Mouse (Mus musculus) embryonic facial prominence, embryonic 14.5 days (tissue): ENCODE measurements around the gene Kcnab1. TPM values are rescaled to one million over a fixed set of nuclear protein-coding genes. Genes with fewer than 3 reads are reported as not detected.

ENCODE experiments used
- ATAC-seq: fragments of 200-750 bp; cut with Nextera tagmentation; 2 replicates; pipeline ENCODE4 v1.8.0; 2017; ENCODE audit warnings: low read depth, moderate number of reproducible peaks, moderate TSS enrichment
- DNase-seq: peaks from one replicate; pipeline ENCODE4 v3.0.0-alpha.2; 2015; ENCODE audit warnings: low spot score
- H3K27ac ChIP-seq: fragments of 300-500 bp; sonication (generic); replicated peaks from 2 replicates; pipeline ENCODE4 v1.5.1; 2014; ENCODE audit warnings: low read depth, mild to moderate bottlenecking, low read length, moderate library complexity
- H3K27me3 ChIP-seq: fragments of 300-500 bp; sonication (generic); replicated peaks from 2 replicates; pipeline ENCODE4 v1.6.1; 2014; ENCODE audit warnings: low read length; ENCODE audit not compliant: control insufficient read depth, insufficient read depth
- H3K36me3 ChIP-seq: fragments of 300-500 bp; sonication (generic); 2 replicates; pipeline ENCODE4 v1.6.1; 2014; ENCODE audit warnings: low read length, mixed read lengths; ENCODE audit not compliant: control insufficient read depth, insufficient read depth
- H3K4me1 ChIP-seq: fragments of 300-500 bp; sonication (generic); 2 replicates; pipeline ENCODE4 v1.6.1; 2014; ENCODE audit warnings: antibody characterized with exemption, low read length; ENCODE audit not compliant: control insufficient read depth, insufficient read depth
- H3K4me2 ChIP-seq: fragments of 300-500 bp; sonication (generic); 2 replicates; pipeline ENCODE4 v1.6.1; 2014; ENCODE audit warnings: low read depth, mild to moderate bottlenecking, low read length, moderate library complexity, mixed read lengths
- H3K4me3 ChIP-seq: fragments of 300-500 bp; sonication (generic); 2 replicates; pipeline ENCODE4 v1.5.1; 2014; ENCODE audit warnings: low read depth, mild to moderate bottlenecking, low read length
- H3K9ac ChIP-seq: fragments of 300-500 bp; sonication (generic); 2 replicates; pipeline ENCODE4 v1.6.1; 2014; ENCODE audit warnings: low read depth, mild to moderate bottlenecking, low read length, moderate library complexity, mixed read lengths
- H3K9me3 ChIP-seq: fragments of 300-500 bp; sonication (generic); 2 replicates; pipeline ENCODE4 v1.6.1; 2016; ENCODE audit warnings: low read length; ENCODE audit not compliant: control insufficient read depth
- WGBS: fragments of 180-500 bp; shearing (Covaris S2); extraction: QIAGEN DNeasy Blood & Tissue Kit; methylation state at CpG from one replicate; pipeline ENCODE4 v1.1.7; 2014; 5-methylcytosine and 5-hydroxymethylcytosine counted together
- polyA plus RNA-seq: library from polyadenylated mRNA; unstranded; fragments of >200 nt; fragmentation: Nextera tagmentation; extraction: Ambion mirVana; gene quantifications from 2 replicates; pipeline ENCODE4 v1.2.1, GENCODE M21; 2014

Gene Kcnab1
- 6.6 and 7.0 TPM in 2 replicates for polyA plus RNA-seq

- WGBS = 0% methylated on average over 28 of the region's 30 CpGs
- DNase-seq = peak; percentile 53
- ATAC-seq = peak; percentile 76; the same call in 1 of the 2 replicates
- Histone ChIP-seq H3K27ac (no peak within 1 kb of the TSS), H3K36me3 (no peaks in the 10 kb centered on the region), H3K4me3 (peak within 1 kb of the TSS; percentile 45), H3K9ac (peak within 1 kb of the TSS; percentile 59), H3K27me3 (peaks cover 26% of the 10 kb centered on the region), H3K9me3 (no peaks in the 10 kb centered on the region), H3K4me2 (peak within 1 kb of the TSS; percentile 70), H3K4me1 (peaks cover 11% of the 10 kb centered on the region; the same call in 1 of the 2 replicates)
Measured at GRCm38 (mm10) chr3:65108945-65109921, at the start of gene Kcnab1. Kcnab1 (plus strand) TSS chr3:65109384.

- WGBS = 31% methylated on average over 2 of the region's 2 CpGs
- H3K4me3 ChIP-seq = no peak overlapping the region
- DNase-seq = no peak
Measured at GRCm38 (mm10) chr3:65088295-65088694, 20.9 kb upstream of the Kcnab1 start.

GRCm38 (mm10) chr3:65104117-65104516 is 5.1 kb upstream of the Kcnab1 start:
- no peak for ATAC-seq
- no peak overlapping the region for H3K27ac ChIP-seq
- WGBS = 65% methylated on average over 6 of the region's 6 CpGs

More at GRCm38 (mm10) chr3:65088295-65088694, 20.9 kb upstream of the Kcnab1 start:
- Histone ChIP-seq H3K4me2 (no peak overlapping the region), H3K36me3 (no peaks in the 10 kb centered on the region), H3K4me1 (no peaks in the 10 kb centered on the region), H3K27me3 (no peaks in the 10 kb centered on the region), H3K9ac (no peak overlapping the region), H3K27ac (no peak overlapping the region), H3K9me3 (0 out of 2 replicates have a peak, but pooled peaks cover 3% of the 10 kb centered on the region)
- ATAC-seq = no peak

GRCm38 (mm10) chr3:65110190-65110589 is 1.0 kb downstream of the Kcnab1 start:
- H3K27ac ChIP-seq = no peak overlapping the region
- H3K9me3 ChIP-seq = no peaks in the 10 kb centered on the region
- H3K9ac ChIP-seq = no peak overlapping the region
- ATAC-seq = no peak
- peak overlapping the region; percentile 45 for H3K4me3 ChIP-seq
- H3K4me1 ChIP-seq = peaks cover 11% of the 10 kb centered on the region; the same call in 1 of the 2 replicates
- 65% methylated on average over 9 of the region's 9 CpGs for WGBS
- peaks cover 26% of the 10 kb centered on the region for H3K27me3 ChIP-seq
- no peaks in the 10 kb centered on the region for H3K36me3 ChIP-seq
- DNase-seq = no peak
- peak overlapping the region; percentile 70 for H3K4me2 ChIP-seq

More at GRCm38 (mm10) chr3:65104117-65104516, 5.1 kb upstream of the Kcnab1 start:
- no peak overlapping the region for H3K4me2 ChIP-seq
- no peak overlapping the region for H3K9ac ChIP-seq
- no peaks in the 10 kb centered on the region for H3K9me3 ChIP-seq
- no peak for DNase-seq
- no peaks in the 10 kb centered on the region for H3K36me3 ChIP-seq
- peaks cover 5% of the 10 kb centered on the region; the same call in 1 of the 2 replicates for H3K4me1 ChIP-seq
- peaks cover 12% of the 10 kb centered on the region for H3K27me3 ChIP-seq
- no peak overlapping the region for H3K4me3 ChIP-seq

- WGBS = 74% methylated on average over 2 of the region's 2 CpGs
- H3K9me3 ChIP-seq = no peaks in the 10 kb centered on the region
- H3K9ac ChIP-seq = no peak overlapping the region
- no peak overlapping the region for H3K4me3 ChIP-seq
- no peak for DNase-seq
- H3K36me3 ChIP-seq = no peaks in the 10 kb centered on the region
- peaks cover 11% of the 10 kb centered on the region; the same call in 1 of the 2 replicates for H3K4me1 ChIP-seq
- no peak overlapping the region for H3K27ac ChIP-seq
- no peak for ATAC-seq
- no peak overlapping the region for H3K4me2 ChIP-seq
- H3K27me3 ChIP-seq = peaks cover 26% of the 10 kb centered on the region
Measured at GRCm38 (mm10) chr3:65111176-65111575, 2.0 kb downstream of the Kcnab1 start.

- Histone ChIP-seq H3K4me2 (no peak overlapping the region), H3K4me3 (no peak overlapping the region), H3K9me3 (no peaks in the 10 kb centered on the region), H3K36me3 (no peaks in the 10 kb centered on the region), H3K27me3 (peaks cover 6% of the 10 kb centered on the region; the same call in 1 of the 2 replicates), H3K27ac (no peak overlapping the region), H3K4me1 (peaks cover 4% of the 10 kb centered on the region; the same call in 1 of the 2 replicates), H3K9ac (no peak overlapping the region)
- DNase-seq (no peak), ATAC-seq (no peak)
- 93% methylated on average over 6 of the region's 6 CpGs for WGBS
Measured at GRCm38 (mm10) chr3:65115164-65115563, 6.0 kb downstream of the Kcnab1 start.

GRCm38 (mm10) chr3:65116958-65117357 is 7.8 kb downstream of the Kcnab1 start:
- Histone ChIP-seq H3K36me3 (no peaks in the 10 kb centered on the region), H3K4me2 (no peak overlapping the region), H3K27ac (no peak overlapping the region), H3K27me3 (no peaks in the 10 kb centered on the region), H3K4me3 (no peak overlapping the region), H3K4me1 (peaks cover 4% of the 10 kb centered on the region; the same call in 1 of the 2 replicates), H3K9me3 (no peaks in the 10 kb centered on the region), H3K9ac (no peak overlapping the region)
- no peak for ATAC-seq
- no peak for DNase-seq
- 71% methylated on average over 3 of the region's 3 CpGs for WGBS

GRCm38 (mm10) chr3:65117365-65117764 is 8.2 kb downstream of the Kcnab1 start:
- no peak for ATAC-seq
- H3K4me3 ChIP-seq = no peak overlapping the region
- H3K4me1 ChIP-seq = peaks cover 4% of the 10 kb centered on the region; the same call in 1 of the 2 replicates
- no peaks in the 10 kb centered on the region for H3K36me3 ChIP-seq
- H3K27me3 ChIP-seq = no peaks in the 10 kb centered on the region
- no peak overlapping the region for H3K9ac ChIP-seq
- no peak overlapping the region for H3K27ac ChIP-seq
- 69% methylated on average over 8 of the region's 8 CpGs for WGBS
- DNase-seq = no peak
- H3K9me3 ChIP-seq = no peaks in the 10 kb centered on the region
- H3K4me2 ChIP-seq = no peak overlapping the region
